Mouse (Mus musculus): ENCODE results near the gene Atp5s.

- no peak for TF ChIP-seq CTCF (IDR thresholded peaks at IDR 0.05; ENCODE audit: low read depth, low read length)
- TF ChIP-seq POLR2A (IDR thresholded peaks at IDR 0.05; ENCODE audit: extremely low read depth, insufficient read depth, low read length): no peak
Observed at GRCm38 (mm10) chr12:69777957-69778356, 53.2 kb downstream of the Atp5s start.

Data from liver, adult 2 months (tissue).